Mouse (Mus musculus): ENCODE measurements at regions not wholly inside any gene's neighbourhood (a gene's known extent, or its start where the extent isn't known, plus 50 kb on each side); places are given as distances from the start of the nearest gene placed in this dataset.

- no peaks in the 10 kb centered on the region for H3K4me1 ChIP-seq (ENCODE audit: control insufficient read depth in 2 of 2, insufficient read depth in 2 of 2, low read length in 2 of 2, poor library complexity in 1 of 2)
- DNase-seq (ENCODE audit: low read depth, low spot score): no peak
- H3K27ac ChIP-seq (ENCODE audit: insufficient read depth, low read depth, low read length, poor library complexity, severe bottlenecking): no peak overlapping the region
- TF ChIP-seq CHD2 (IDR thresholded peaks at IDR 0.05; ENCODE audit: low read depth, low read length): no peak
- TF ChIP-seq MAFK (IDR thresholded peaks at IDR 0.05; ENCODE audit: insufficient read depth, low read depth, low read length): no peak
- H3K4me3 ChIP-seq (ENCODE audit: insufficient read depth in 1 of 2, low read depth in 1 of 2, low read length in 2 of 2, poor library complexity in 1 of 2, severe bottlenecking in 1 of 2): no peak overlapping the region
- H3K9me3 ChIP-seq (ENCODE audit: control insufficient read depth, insufficient read depth, low read depth, low read length): no peaks in the 10 kb centered on the region
- H3K36me3 ChIP-seq (ENCODE audit: control insufficient read depth, insufficient read depth, low read length, poor library complexity, severe bottlenecking): no peaks in the 10 kb centered on the region
- in situ Hi-C loops (cut with MboI; ENCODE audit: low sequenced_read_pairs in 2 of 2, unreplicated experiment in 2 of 2): no loop called here
- H3K9ac ChIP-seq (ENCODE audit: insufficient read depth, low read depth, low read length, poor library complexity, severe bottlenecking): no peak overlapping the region
Measured at GRCm38 (mm10) chr16:62681880-62682279, 104.7 kb downstream of the Nsun3 start.

- TF ChIP-seq MAFK (IDR thresholded peaks at IDR 0.05; ENCODE audit: insufficient read depth, low read depth, low read length) (no peak), ZNF384 (IDR thresholded peaks at IDR 0.05; ENCODE audit: low read depth, low read length) (no peak)
- no peak for DNase-seq (ENCODE audit: low read depth, low spot score)
- H3K27ac ChIP-seq (ENCODE audit: insufficient read depth, low read depth, low read length, poor library complexity, severe bottlenecking): no peak overlapping the region
- no peak overlapping the region for H3K9ac ChIP-seq (ENCODE audit: insufficient read depth, low read depth, low read length, poor library complexity, severe bottlenecking)
- H3K9me3 ChIP-seq (ENCODE audit: control insufficient read depth, insufficient read depth, low read depth, low read length): no peaks in the 10 kb centered on the region
- no peak overlapping the region for H3K4me3 ChIP-seq (ENCODE audit: insufficient read depth in 1 of 2, low read depth in 1 of 2, low read length in 2 of 2, poor library complexity in 1 of 2, severe bottlenecking in 1 of 2)
- H3K36me3 ChIP-seq (ENCODE audit: control insufficient read depth, insufficient read depth, low read length, poor library complexity, severe bottlenecking): no peaks in the 10 kb centered on the region
- in situ Hi-C loops (cut with MboI; ENCODE audit: low sequenced_read_pairs in 2 of 2, unreplicated experiment in 2 of 2): no loop called here
- no peaks in the 10 kb centered on the region for H3K4me1 ChIP-seq (ENCODE audit: control insufficient read depth in 2 of 2, insufficient read depth in 2 of 2, low read length in 2 of 2, poor library complexity in 1 of 2)
Measured at GRCm38 (mm10) chr16:62676815-62677214, 109.8 kb downstream of the Nsun3 start.

- no peak for DNase-seq (ENCODE audit: low read depth, low spot score)
- no peak overlapping the region for H3K27ac ChIP-seq (ENCODE audit: insufficient read depth, low read depth, low read length, poor library complexity, severe bottlenecking)
- no peak for TF ChIP-seq CHD2 (IDR thresholded peaks at IDR 0.05; ENCODE audit: low read depth, low read length)
- no peak for TF ChIP-seq HCFC1 (IDR thresholded peaks at IDR 0.05; ENCODE audit: borderline replicate concordance, insufficient read depth, low read length)
- TF ChIP-seq ZC3H11A (IDR thresholded peaks at IDR 0.05; ENCODE audit: borderline replicate concordance, low read depth, low read length): no peak
- no peak for TF ChIP-seq ZNF384 (IDR thresholded peaks at IDR 0.05; ENCODE audit: low read depth, low read length)
- no peak for TF ChIP-seq MAFK (IDR thresholded peaks at IDR 0.05; ENCODE audit: insufficient read depth, low read depth, low read length)
- no peaks in the 10 kb centered on the region for H3K4me1 ChIP-seq (ENCODE audit: control insufficient read depth in 2 of 2, insufficient read depth in 2 of 2, low read length in 2 of 2, poor library complexity in 1 of 2)
- H3K9me3 ChIP-seq (ENCODE audit: control insufficient read depth, insufficient read depth, low read depth, low read length): no peaks in the 10 kb centered on the region
- in situ Hi-C loops (cut with MboI; ENCODE audit: low sequenced_read_pairs in 2 of 2, unreplicated experiment in 2 of 2): no loop called here
- no peak overlapping the region for H3K4me3 ChIP-seq (ENCODE audit: insufficient read depth in 1 of 2, low read depth in 1 of 2, low read length in 2 of 2, poor library complexity in 1 of 2, severe bottlenecking in 1 of 2)
- H3K9ac ChIP-seq (ENCODE audit: insufficient read depth, low read depth, low read length, poor library complexity, severe bottlenecking): no peak overlapping the region
- no peaks in the 10 kb centered on the region for H3K36me3 ChIP-seq (ENCODE audit: control insufficient read depth, insufficient read depth, low read length, poor library complexity, severe bottlenecking)
Measured at GRCm38 (mm10) chr16:62657383-62657782, 129.2 kb downstream of the Nsun3 start.

GRCm38 (mm10) chr16:62654436-62654835 lies 132.2 kb downstream of the Nsun3 start:
- no peak overlapping the region for H3K9ac ChIP-seq (ENCODE audit: insufficient read depth, low read depth, low read length, poor library complexity, severe bottlenecking)
- in situ Hi-C loops (cut with MboI; ENCODE audit: low sequenced_read_pairs in 2 of 2, unreplicated experiment in 2 of 2): no loop called here

GRCm38 (mm10) chr16:62653817-62654216 lies 132.8 kb downstream of the Nsun3 start:
- H3K4me1 ChIP-seq (ENCODE audit: control insufficient read depth in 2 of 2, insufficient read depth in 2 of 2, low read length in 2 of 2, poor library complexity in 1 of 2): no peaks in the 10 kb centered on the region
- in situ Hi-C loops (cut with MboI; ENCODE audit: low sequenced_read_pairs in 2 of 2, unreplicated experiment in 2 of 2): no loop called here
- TF ChIP-seq HCFC1 (IDR thresholded peaks at IDR 0.05; ENCODE audit: borderline replicate concordance, insufficient read depth, low read length): no peak
- TF ChIP-seq CHD2 (IDR thresholded peaks at IDR 0.05; ENCODE audit: low read depth, low read length): no peak
- no peak for TF ChIP-seq ZC3H11A (IDR thresholded peaks at IDR 0.05; ENCODE audit: borderline replicate concordance, low read depth, low read length)
- no peak for TF ChIP-seq ZNF384 (IDR thresholded peaks at IDR 0.05; ENCODE audit: low read depth, low read length)
- TF ChIP-seq MAFK (IDR thresholded peaks at IDR 0.05; ENCODE audit: insufficient read depth, low read depth, low read length): no peak
- H3K4me3 ChIP-seq (ENCODE audit: insufficient read depth in 1 of 2, low read depth in 1 of 2, low read length in 2 of 2, poor library complexity in 1 of 2, severe bottlenecking in 1 of 2): no peak overlapping the region
- no peaks in the 10 kb centered on the region for H3K36me3 ChIP-seq (ENCODE audit: control insufficient read depth, insufficient read depth, low read length, poor library complexity, severe bottlenecking)
- H3K9me3 ChIP-seq (ENCODE audit: control insufficient read depth, insufficient read depth, low read depth, low read length): no peaks in the 10 kb centered on the region
- no peak overlapping the region for H3K9ac ChIP-seq (ENCODE audit: insufficient read depth, low read depth, low read length, poor library complexity, severe bottlenecking)
- DNase-seq (ENCODE audit: low read depth, low spot score): no peak
- no peak overlapping the region for H3K27ac ChIP-seq (ENCODE audit: insufficient read depth, low read depth, low read length, poor library complexity, severe bottlenecking)

More at GRCm38 (mm10) chr16:62654436-62654835, 132.2 kb downstream of the Nsun3 start:
- DNase-seq (ENCODE audit: low read depth, low spot score): no peak
- TF ChIP-seq HCFC1 (IDR thresholded peaks at IDR 0.05; ENCODE audit: borderline replicate concordance, insufficient read depth, low read length): no peak
- TF ChIP-seq CHD2 (IDR thresholded peaks at IDR 0.05; ENCODE audit: low read depth, low read length): no peak
- TF ChIP-seq MAFK (IDR thresholded peaks at IDR 0.05; ENCODE audit: insufficient read depth, low read depth, low read length): no peak
- TF ChIP-seq ZNF384 (IDR thresholded peaks at IDR 0.05; ENCODE audit: low read depth, low read length): no peak
- TF ChIP-seq ZC3H11A (IDR thresholded peaks at IDR 0.05; ENCODE audit: borderline replicate concordance, low read depth, low read length): no peak
- no peaks in the 10 kb centered on the region for H3K4me1 ChIP-seq (ENCODE audit: control insufficient read depth in 2 of 2, insufficient read depth in 2 of 2, low read length in 2 of 2, poor library complexity in 1 of 2)
- H3K36me3 ChIP-seq (ENCODE audit: control insufficient read depth, insufficient read depth, low read length, poor library complexity, severe bottlenecking): no peaks in the 10 kb centered on the region
- no peak overlapping the region for H3K4me3 ChIP-seq (ENCODE audit: insufficient read depth in 1 of 2, low read depth in 1 of 2, low read length in 2 of 2, poor library complexity in 1 of 2, severe bottlenecking in 1 of 2)
- H3K9me3 ChIP-seq (ENCODE audit: control insufficient read depth, insufficient read depth, low read depth, low read length): no peaks in the 10 kb centered on the region
- no peak overlapping the region for H3K27ac ChIP-seq (ENCODE audit: insufficient read depth, low read depth, low read length, poor library complexity, severe bottlenecking)

Data from ES-E14 (cell line).